Mouse (Mus musculus): Measurements from ENCODE around the gene Rac2. TPM values are rescaled to one million over a fixed set of nuclear protein-coding genes. Genes with fewer than 3 reads are reported as not detected.

The Rac2 gene
- total RNA-seq, 2 experiments from 2014 or later, result 2.1 to 2.6 TPM

- no peak for DNase-seq
These were observed 54.4 kb downstream of the Rac2 start for GRCm38 (mm10) chr15:78518221-78518620.

GRCm38 (mm10) chr15:78515759-78516158 is 56.8 kb downstream of the Rac2 start:
- no peak for DNase-seq

GRCm38 (mm10) chr15:78514393-78515146 is 58.0 kb downstream of the Rac2 start:
- peak; percentile 90 for DNase-seq

- DNase-seq, result no peak
These were observed 59.6 kb downstream of the Rac2 start for GRCm38 (mm10) chr15:78513019-78513418.

- DNase-seq, result no peak
These were observed 60.6 kb downstream of the Rac2 start for GRCm38 (mm10) chr15:78511951-78512350.

- DNase-seq, result no peak
These were observed 61.8 kb downstream of the Rac2 start for GRCm38 (mm10) chr15:78510736-78511135.

- no peak for DNase-seq
These were observed 62.4 kb downstream of the Rac2 start for GRCm38 (mm10) chr15:78510121-78510576.

GRCm38 (mm10) chr15:78509297-78509899 is 63.2 kb downstream of the Rac2 start:
- no peak for DNase-seq

Other genes with a start within 250 kb of the Rac2 start
- gene Csf2rb, start 247.0 kb downstream of the Rac2 start, total RNA-seq (2021), result 1 to 10 TPM; 1.6 to 2.0 TPM
- gene Tex33, start 176.9 kb downstream of the Rac2 start, total RNA-seq (2021), result not detected
- gene Tst, start 166.9 kb downstream of the Rac2 start, total RNA-seq (2021), result 10 to 100 TPM; 16.9 to 20.1 TPM
- 10 to 100 TPM; 21.9 to 24.9 TPM for gene Mpst, start 166.4 kb downstream of the Rac2 start, total RNA-seq (2021)
- 10 to 100 TPM; 72.0 to 74.8 TPM for gene Kctd17, start 144.2 kb downstream of the Rac2 start, total RNA-seq (2021)
- not detected for gene Tmprss6, start 104.1 kb downstream of the Rac2 start, total RNA-seq (2021)
- gene Il2rb, start 77.5 kb downstream of the Rac2 start, total RNA-seq (2021), result under 1 TPM; 0.27 to 0.41 TPM
- 10 to 100 TPM; 63.6 to 64.5 TPM for gene C1qtnf6, start 41.4 kb downstream of the Rac2 start, total RNA-seq (2021)
- under 1 TPM; 0.07 TPM for gene Sstr3, start 28.1 kb downstream of the Rac2 start, total RNA-seq (2021)
- gene Cyth4, start 24.3 kb upstream of the Rac2 start, total RNA-seq (2021), result 1 to 10 TPM; 4.2 to 5.6 TPM
- gene Elfn2, start 146.0 kb upstream of the Rac2 start, total RNA-seq (2021), result 1 to 10 TPM in 1 of 2 experiments, under 1 TPM in 1; 0.95 to 1.3 TPM
- gene Mfng, start 200.7 kb upstream of the Rac2 start, total RNA-seq (2021), result 10 to 100 TPM; 17.6 to 18.1 TPM
- 10 to 100 TPM; 15.9 to 18.8 TPM for gene Card10, start 230.3 kb upstream of the Rac2 start, total RNA-seq (2021)

Data from heart, postnatal 4 days (tissue).